Mouse (Mus musculus) stomach, embryonic 14.5 days (tissue): Measurements from ENCODE around the gene Hist1h2af. TPM values are rescaled to one million over a fixed set of nuclear protein-coding genes. Genes with fewer than 3 reads are reported as not detected.

ENCODE experiments used
- ATAC-seq: fragments of 200-750 bp; cut with Nextera tagmentation; 2 replicates; pipeline ENCODE4 v1.8.0; 2017; ENCODE audit warnings: low read depth, moderate TSS enrichment; ENCODE audit not compliant: insufficient number of reproducible peaks, insufficient read depth, low FRiP score
- H3K27ac ChIP-seq: fragments of 300-500 bp; sonication (generic); 2 replicates; pipeline ENCODE4 v1.5.1; 2014; ENCODE audit warnings: mild to moderate bottlenecking, low read length, moderate library complexity, mixed read lengths
- H3K27me3 ChIP-seq: fragments of 300-500 bp; sonication (generic); 2 replicates; pipeline ENCODE4 v1.6.1; 2014; ENCODE audit warnings: low read length, control low read depth, mixed read lengths; ENCODE audit not compliant: control insufficient read depth, insufficient read depth
- H3K36me3 ChIP-seq: fragments of 300-500 bp; sonication (generic); 2 replicates; pipeline ENCODE4 v1.6.1; 2014; ENCODE audit warnings: mild to moderate bottlenecking, control low read depth, low read length, moderate library complexity, mixed read lengths; ENCODE audit not compliant: control insufficient read depth, insufficient read depth
- H3K4me1 ChIP-seq: fragments of 300-500 bp; sonication (generic); 2 replicates; pipeline ENCODE4 v1.6.1; 2014; ENCODE audit warnings: low read length, control low read depth, mixed read lengths; ENCODE audit not compliant: control insufficient read depth, insufficient read depth
- H3K4me2 ChIP-seq: fragments of 300-500 bp; sonication (generic); replicated peaks from 2 replicates; pipeline ENCODE4 v1.6.1; 2014; ENCODE audit warnings: low read depth, low read length, control low read depth
- H3K4me3 ChIP-seq: fragments of 300-500 bp; sonication (generic); 2 replicates; pipeline ENCODE4 v1.5.1; 2014; ENCODE audit warnings: low read depth, low read length, control low read depth
- H3K9ac ChIP-seq: fragments of 300-500 bp; sonication (generic); replicated peaks from 2 replicates; pipeline ENCODE4 v1.6.1; 2014; ENCODE audit warnings: low read depth, mild to moderate bottlenecking, control low read depth, low read length, moderate library complexity, mixed read lengths
- H3K9me3 ChIP-seq: fragments of 300-500 bp; sonication (generic); 2 replicates; pipeline ENCODE4 v1.6.1; 2016; ENCODE audit warnings: low read depth, low read length, control low read depth; ENCODE audit not compliant: control insufficient read depth
- WGBS: fragments of 180-500 bp; shearing (Covaris S2); extraction: QIAGEN DNeasy Blood & Tissue Kit; methylation state at CpG from one replicate; pipeline ENCODE4 v1.1.7; 2014; 5-methylcytosine and 5-hydroxymethylcytosine counted together
- polyA plus RNA-seq: library from polyadenylated mRNA; unstranded; fragments of >200 nt; fragmentation: Nextera tagmentation; extraction: Ambion mirVana; gene quantifications from 2 replicates; pipeline ENCODE4 v1.2.1, GENCODE M21; 2014

Gene Hist1h2af
- polyA plus RNA-seq, 1 experiment from 2014 or later: 14.1 TPM

- WGBS: under 1% methylated on average over 17 of the region's 17 CpGs
- H3K9me3 ChIP-seq: no peaks in the 10 kb centered on the region
- ATAC-seq: peak; percentile 44; the same call in 1 of the 2 replicates
- H3K27me3 ChIP-seq: no peaks in the 10 kb centered on the region
- peaks cover 5% of the 10 kb centered on the region; the same call in 1 of the 2 replicates for H3K4me1 ChIP-seq
- no peaks in the 10 kb centered on the region for H3K36me3 ChIP-seq
- H3K9ac ChIP-seq: no peak overlapping the region
- peak overlapping the region; percentile 38 for H3K4me2 ChIP-seq
- 0 out of 2 replicates have a peak overlapping the region, but pooled peaks have one; percentile 29 for H3K27ac ChIP-seq
- H3K4me3 ChIP-seq: peak overlapping the region; percentile 30
Observed at GRCm38 (mm10) chr13:23526312-23526711, 7.4 kb upstream of the Hist1h2af start.

GRCm38 (mm10) chr13:23529005-23529404 is 4.7 kb upstream of the Hist1h2af start:
- Histone ChIP-seq H3K4me3 (0 out of 2 replicates have a peak overlapping the region, but pooled peaks have one; percentile 53), H3K9ac (no peak overlapping the region), H3K4me2 (peak overlapping the region; percentile 55), H3K4me1 (peaks cover 5% of the 10 kb centered on the region), H3K9me3 (no peaks in the 10 kb centered on the region), H3K27ac (no peak overlapping the region), H3K27me3 (no peaks in the 10 kb centered on the region), H3K36me3 (no peaks in the 10 kb centered on the region)
- no peak for ATAC-seq
- 75% methylated on average over 5 of the region's 5 CpGs for whole genome bisulfite sequencing

- 9% methylated on average over 2 of the region's 2 CpGs for WGBS
- H3K4me1 ChIP-seq: peaks cover 5% of the 10 kb centered on the region
Observed at GRCm38 (mm10) chr13:23529480-23530165, 4.1 kb upstream of the Hist1h2af start.

GRCm38 (mm10) chr13:23530181-23530900 is 3.4 kb upstream of the Hist1h2af start:
- no peaks in the 10 kb centered on the region for H3K27me3 ChIP-seq
- peaks cover 5% of the 10 kb centered on the region for H3K4me1 ChIP-seq
- peak overlapping the region; percentile 57 for H3K9ac ChIP-seq
- H3K4me2 ChIP-seq: peak overlapping the region; percentile 55
- H3K27ac ChIP-seq: peak overlapping the region; percentile 97
- H3K9me3 ChIP-seq: no peaks in the 10 kb centered on the region
- no peak for ATAC-seq
- WGBS: under 1% methylated on average over 20 of the region's 20 CpGs
- H3K36me3 ChIP-seq: no peaks in the 10 kb centered on the region
- H3K4me3 ChIP-seq: peak overlapping the region; percentile 53

More at GRCm38 (mm10) chr13:23529480-23530165, 4.1 kb upstream of the Hist1h2af start:
- H3K27ac ChIP-seq: peak overlapping the region; percentile 97
- H3K4me3 ChIP-seq: peak overlapping the region; percentile 53
- no peaks in the 10 kb centered on the region for H3K9me3 ChIP-seq
- no peaks in the 10 kb centered on the region for H3K27me3 ChIP-seq
- H3K9ac ChIP-seq: peak overlapping the region; percentile 57
- H3K36me3 ChIP-seq: no peaks in the 10 kb centered on the region
- peak overlapping the region; percentile 55 for H3K4me2 ChIP-seq
- ATAC-seq: no peak

GRCm38 (mm10) chr13:23530901-23531875 is 2.5 kb upstream of the Hist1h2af start, which contains the start of gene Hist1h4h:
TSS of gene Hist1h4h (plus strand) at chr13:23531050.
- Histone ChIP-seq H3K27me3 (no peaks in the 10 kb centered on the region), H3K9me3 (no peaks in the 10 kb centered on the region), H3K9ac (peak within 1 kb of the TSS; percentile 70), H3K4me3 (peak within 1 kb of the TSS; percentile 53), H3K36me3 (no peaks in the 10 kb centered on the region), H3K27ac (peak within 1 kb of the TSS; percentile 97), H3K4me1 (peaks cover 5% of the 10 kb centered on the region), H3K4me2 (peak within 1 kb of the TSS; percentile 55)
- WGBS: under 1% methylated on average over 53 of the region's 70 CpGs
- peak; percentile 77 for ATAC-seq

- peaks cover 11% of the 10 kb centered on the region for H3K4me1 ChIP-seq
- peak overlapping the region; percentile 53 for H3K4me3 ChIP-seq
- ATAC-seq: no peak
- WGBS: 16% methylated on average over 9 of the region's 9 CpGs
- H3K4me2 ChIP-seq: peak overlapping the region; percentile 55
- no peaks in the 10 kb centered on the region for H3K36me3 ChIP-seq
- peak overlapping the region; percentile 97 for H3K27ac ChIP-seq
- no peaks in the 10 kb centered on the region for H3K27me3 ChIP-seq
- peak overlapping the region; percentile 70 for H3K9ac ChIP-seq
- no peaks in the 10 kb centered on the region for H3K9me3 ChIP-seq
Observed at GRCm38 (mm10) chr13:23532262-23533075, 1.2 kb upstream of the Hist1h2af start.

- Histone ChIP-seq H3K9me3 (no peaks in the 10 kb centered on the region), H3K4me2 (peak overlapping the region; percentile 34), H3K27ac (peak overlapping the region; percentile 94), H3K36me3 (no peaks in the 10 kb centered on the region), H3K4me1 (peaks cover 6% of the 10 kb centered on the region), H3K9ac (peak overlapping the region; percentile 67), H3K27me3 (no peaks in the 10 kb centered on the region), H3K4me3 (peak overlapping the region; percentile 42)
- WGBS: under 1% methylated on average over 15 of the region's 15 CpGs
- ATAC-seq: no peak
Observed at GRCm38 (mm10) chr13:23534368-23535131, 844 bp downstream of the Hist1h2af start.
